Comparison of ENCODE assay signal across 11 mouse cellular contexts in the genomic region with DNA sequence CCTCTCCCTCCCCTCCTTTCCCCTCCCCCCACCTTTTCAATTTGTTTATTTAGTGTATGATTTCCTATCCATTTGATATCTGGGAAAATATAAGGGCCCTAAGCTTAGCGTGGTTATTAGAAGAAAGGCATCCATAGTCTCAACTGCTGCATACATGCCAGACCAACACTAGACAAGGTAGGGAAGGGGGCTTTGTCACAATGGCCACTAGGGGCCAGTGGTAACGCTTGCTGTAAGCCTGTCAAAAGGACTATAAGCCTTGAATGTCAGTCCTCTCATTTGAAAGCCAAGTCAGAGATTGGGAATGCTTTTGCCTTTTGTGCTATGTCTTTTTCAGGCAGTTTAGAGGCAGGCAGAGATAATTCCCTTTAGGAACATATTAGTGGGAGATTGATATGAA. TPM values are rescaled to one million over a fixed set of nuclear protein-coding genes. Genes with fewer than 3 reads are reported as not detected.
A peak's percentile ranks its signal among the peaks of the same experiment; 100 is the strongest.
DNase-seq lines count a peak whose midpoint lies in the region; ATAC-seq and TF ChIP-seq lines count a peak whose summit lies in the region.
"Had no signal": no experiment of that assay in that cellular context is flagged by ENCODE, and none has a peak within 500 bp of the region (broad histone marks: within the 10 kb centered on the region; RNA-seq: fewer than 3 reads in every experiment).

No protein-coding gene starts in this region.

- peak; percentile 42 for TF ChIP-seq RAD21 in CH12.LX (IDR thresholded peaks at IDR 0.05; ENCODE audit: low read depth, low read length)

- intact Hi-C loops in heart, postnatal 36 days (cut with DNase I): no loop called here
- intact Hi-C loops in left cerebral cortex, postnatal 14 days (cut with DNase I): no loop called here

- ATAC-seq in heart, postnatal 0 days (ENCODE audit: insufficient read depth, low read depth): no peak

- no peak for TF ChIP-seq POLR2A in CH12.LX (IDR thresholded peaks at IDR 0.05; ENCODE audit: low read depth, low read length)

- H3K79me2 ChIP-seq in CH12.LX (replicated peaks; ENCODE audit: control insufficient read depth, extremely low read depth, insufficient read depth, poor library complexity, severe bottlenecking): no peaks in the 10 kb centered on the region

- WGBS in heart, postnatal 0 days: 24% methylated on average over 2 of the region's 2 CpGs
- 23% methylated on average over 2 of the region's 2 CpGs for WGBS in embryonic facial prominence, embryonic 10.5 days

- H3K4me1 ChIP-seq in heart, postnatal 0 days (ENCODE audit: control insufficient read depth, insufficient read depth): no peaks in the 10 kb centered on the region
- H3K4me1 ChIP-seq in CH12.LX (ENCODE audit: control insufficient read depth in 1 of 2, insufficient read depth in 2 of 2): no peaks in the 10 kb centered on the region
- no peaks in the 10 kb centered on the region for H3K4me1 ChIP-seq in embryonic facial prominence, embryonic 10.5 days
- H3K4me1 ChIP-seq: lung, embryonic 15.5 days had no signal

- dilution Hi-C loops in CH12.LX (cut with MboI; ENCODE audit: extremely low pct_ligation_motif_present, extremely low pct_unique_long_range_greater_than_20kb, low sequenced_read_pairs): no loop called here

- H3K4me2 ChIP-seq in heart, postnatal 0 days (ENCODE audit: low read depth, low read length): no peak overlapping the region
- H3K4me2 ChIP-seq in CH12.LX (ENCODE audit: insufficient read depth, low read depth, poor library complexity, severe bottlenecking): no peak overlapping the region
- H3K4me2 ChIP-seq: lung, embryonic 15.5 days had no signal

- DNase-seq in heart, postnatal 0 days (ENCODE audit: low spot score): no peak
- DNase-seq in heart, postnatal 36 days: no peak
- DNase-seq in CH12.LX (ENCODE audit: extremely low read depth): peak; percentile 12
- peak; percentile 36 for DNase-seq in embryonic facial prominence, embryonic 10.5 days (ENCODE audit: low spot score)
- DNase-seq in hindlimb bud, embryonic 11.5 days (ENCODE audit: extremely low spot score, low read depth, low spot score): peak; percentile 2
- DNase-seq in ovary, postnatal 10 days (ENCODE audit: low spot score): no peak
- DNase-seq in left cerebral cortex, postnatal 14 days (ENCODE audit: low spot score in 2 of 2): no peak
- no peak for DNase-seq in spleen, postnatal 36 days (ENCODE audit: low spot score in 2 of 2)
- DNase-seq: kidney, postnatal 25 days; right cerebral cortex, postnatal 25 days had no signal

- TF ChIP-seq EP300 in heart, postnatal 0 days (IDR thresholded peaks at IDR 0.05; ENCODE audit: low read depth): no peak
- no peak for TF ChIP-seq EP300 in CH12.LX (IDR thresholded peaks at IDR 0.05; ENCODE audit: low read length)

- H3K9ac ChIP-seq in heart, postnatal 0 days (replicated peaks; ENCODE audit: low read depth, low read length): no peak overlapping the region
- H3K9ac ChIP-seq in CH12.LX (ENCODE audit: insufficient read depth, low read depth): no peak overlapping the region
- H3K9ac ChIP-seq: lung, embryonic 15.5 days had no signal

- no peak overlapping the region for H3K4me3 ChIP-seq in heart, postnatal 0 days (ENCODE audit: low read depth, low read length)
- H3K4me3 ChIP-seq in CH12.LX (replicated peaks in 1 of 3; ENCODE audit: low read depth in 2 of 3, low read length in 2 of 3, poor library complexity in 1 of 3): no peak overlapping the region
- H3K4me3 ChIP-seq in embryonic facial prominence, embryonic 10.5 days: no peak overlapping the region
- H3K4me3 ChIP-seq: lung, embryonic 15.5 days had no signal

- H3K27ac ChIP-seq in heart, postnatal 0 days (ENCODE audit: low read depth): no peak overlapping the region
- H3K27ac ChIP-seq in CH12.LX (ENCODE audit: insufficient read depth, low read depth): no peak overlapping the region
- no peak overlapping the region for H3K27ac ChIP-seq in embryonic facial prominence, embryonic 10.5 days (replicated peaks)
- H3K27ac ChIP-seq: lung, embryonic 15.5 days had no signal

- H3K27me3 ChIP-seq in heart, postnatal 0 days (ENCODE audit: control insufficient read depth, insufficient read depth, low read length): no peaks in the 10 kb centered on the region
- peaks cover 9% of the 10 kb centered on the region for H3K27me3 ChIP-seq in CH12.LX (replicated peaks)
- no peaks in the 10 kb centered on the region for H3K27me3 ChIP-seq in embryonic facial prominence, embryonic 10.5 days (replicated peaks; ENCODE audit: low read depth, poor library complexity, severe bottlenecking)
- H3K27me3 ChIP-seq: lung, embryonic 15.5 days had no signal

- in situ Hi-C loops in CH12.LX (cut with MboI; ENCODE audit: low pct_ligation_motif_present, low pct_unique_long_range_greater_than_20kb, low sequenced_read_pairs): no loop called here

- H3K36me3 ChIP-seq in heart, postnatal 0 days (replicated peaks; ENCODE audit: control insufficient read depth, insufficient read depth, low read length): no peaks in the 10 kb centered on the region
- H3K36me3 ChIP-seq in CH12.LX (replicated peaks in 1 of 2; ENCODE audit: control insufficient read depth in 1 of 2, insufficient read depth in 1 of 2, low read length in 1 of 2): no peaks in the 10 kb centered on the region
- no peaks in the 10 kb centered on the region for H3K36me3 ChIP-seq in embryonic facial prominence, embryonic 10.5 days (replicated peaks)
- H3K36me3 ChIP-seq: lung, embryonic 15.5 days had no signal

- TF ChIP-seq CTCF in heart, postnatal 0 days (IDR thresholded peaks at IDR 0.05; ENCODE audit: low read depth): peak; percentile 53
- TF ChIP-seq CTCF in CH12.LX (conservative IDR thresholded peaks at IDR 0.05 in 1 of 2, IDR thresholded peaks at IDR 0.05 in 1 of 2; ENCODE audit: low read depth in 2 of 2, low read length in 2 of 2): peak in 1 of 2 experiments; percentile 61; a peak in 2 of 4 replicates

- no peaks in the 10 kb centered on the region for H3K9me3 ChIP-seq in heart, postnatal 0 days (replicated peaks; ENCODE audit: control insufficient read depth, low read length)
- H3K9me3 ChIP-seq in CH12.LX (replicated peaks; ENCODE audit: low read length): no peaks in the 10 kb centered on the region
- H3K9me3 ChIP-seq in embryonic facial prominence, embryonic 10.5 days: no peaks in the 10 kb centered on the region
- H3K9me3 ChIP-seq: lung, embryonic 15.5 days had no signal

TF ChIP-seq in CH12.LX, 34 proteins besides CTCF, POLR2A, EP300 and RAD21:
- TF ChIP-seq SMC3 (IDR thresholded peaks at IDR 0.05; ENCODE audit: low read depth, low read length) (peak; percentile 29), MAFK (IDR thresholded peaks at IDR 0.05; ENCODE audit: insufficient replicate concordance, low read length) (no peak)

RNA-seq across cellular contexts. Expression of gene Otud7a, which starts 59.7 kb away (rescaled TPM):
- not detected in 2 replicates for total RNA-seq in heart, postnatal 0 days (2014; rRNA removed; ENCODE audit: low replicate concordance)
- 0.27 TPM in 1 of 2 replicates, not detected in the other for polyA plus RNA-seq in heart, postnatal 0 days (2015; fragmentation: Nextera tagmentation; extraction: Ambion mirVana)
- total RNA-seq in heart, postnatal 36 days (2021): under 1 TPM in 1 of 2 experiments, not detected in 1; 0.14 TPM
- total RNA-seq in CH12.LX (2012; rRNA removed) (not detected in 2 replicates), CH12.LX (2014; rRNA removed) (not detected in 2 replicates)
- polyA plus RNA-seq in CH12.LX (2012; ENCODE audit: insufficient read length, low read depth): not detected in 2 replicates
- polyA plus RNA-seq in embryonic facial prominence, embryonic 10.5 days (2016; fragmentation: Nextera tagmentation; extraction: Ambion mirVana): 0.42 and 0.55 TPM in 2 replicates
- total RNA-seq in left cerebral cortex, postnatal 14 days (2021): 10 to 100 TPM; 72.7 to 78.9 TPM

Comparison
In these comparisons a context has a peak if more than half of its experiments do, and no peak if none do; other contexts are left out.
1. DNase-seq: peak in CH12.LX (single experiment), embryonic facial prominence, embryonic 10.5 days (single experiment) and hindlimb bud, embryonic 11.5 days (single experiment); none in heart, postnatal 0 days (single experiment), heart, postnatal 36 days (0 of 2), ovary, postnatal 10 days (single experiment), left cerebral cortex, postnatal 14 days (0 of 2) and spleen, postnatal 36 days (0 of 2).
2. RNA of gene Otud7a, which starts 59.7 kb away (total RNA-seq): 72.7 to 78.9 TPM in left cerebral cortex, postnatal 14 days; 0.14 TPM in heart, postnatal 36 days, not detected in heart, postnatal 0 days and not detected in CH12.LX; every median in the first group is over 10 times any median in the second.